Mouse (Mus musculus) lung, postnatal 36 days (tissue): ENCODE measurements around the gene Zfp872.
"Not testable (repeated sequence)": the region's sequence is repeated elsewhere in the genome, so short reads cannot be mapped to it uniquely, and the experiment has no call there.

Experiments used
- DNase-seq: peaks from one replicate; pipeline ENCODE4 v3.0.0; 2022; ENCODE audit warnings: mixed read lengths

Zfp872 gene

DNA sequence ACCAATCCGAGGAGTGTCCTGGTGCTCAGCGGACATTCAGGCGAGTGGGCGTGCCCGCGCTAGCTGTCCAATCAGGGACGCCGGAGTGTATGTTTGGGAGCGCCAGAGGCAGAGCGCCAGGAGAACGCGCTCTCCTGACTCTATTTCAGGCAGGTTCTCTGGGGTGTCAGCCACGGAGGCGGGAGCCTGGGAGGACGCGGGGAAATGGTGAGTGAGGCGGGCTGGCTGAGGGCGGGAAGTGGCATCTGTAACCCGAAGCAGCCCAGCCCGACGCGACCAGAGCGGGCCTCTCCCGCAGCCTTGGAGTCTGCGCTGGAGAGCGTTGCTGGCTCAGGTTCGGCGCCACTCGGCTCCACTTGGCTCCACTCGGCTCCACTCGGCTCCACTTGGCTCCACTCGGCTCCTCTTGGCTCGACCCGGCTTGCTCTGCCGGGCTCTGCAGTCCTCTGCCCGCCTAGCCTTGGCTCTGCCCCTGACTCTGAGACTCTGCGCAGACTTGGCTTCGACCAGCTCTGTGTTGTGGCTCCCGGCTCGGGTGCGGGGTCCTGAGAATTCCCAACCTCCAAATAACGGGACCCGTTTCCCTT is at the start of gene Zfp872:
TSS of gene Zfp872 (plus strand) at position 66 of the 587 bp plus-strand sequence.
- DNase-seq: peak; percentile 76

DNA sequence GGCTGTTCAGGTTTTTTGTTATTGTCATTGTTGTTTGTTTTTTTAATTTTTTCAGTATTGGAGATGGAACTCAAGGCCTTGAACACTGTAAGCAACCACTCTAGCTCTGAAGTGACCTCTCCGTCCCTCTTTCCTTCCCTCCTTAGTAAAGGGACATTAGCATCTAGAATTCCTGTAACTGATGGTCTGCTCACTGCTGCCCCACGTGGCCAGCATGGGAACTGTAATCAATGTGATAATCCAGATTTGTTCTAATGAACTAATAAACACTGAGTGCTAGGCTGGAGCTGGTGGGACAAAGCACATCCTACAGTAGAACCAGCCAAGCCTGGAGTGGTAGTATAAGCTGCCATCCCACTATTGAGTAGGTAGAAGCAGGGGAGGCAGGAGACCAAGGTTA is 49.4 kb upstream of the Zfp872 start:
- DNase-seq: peak; percentile 65

DNA sequence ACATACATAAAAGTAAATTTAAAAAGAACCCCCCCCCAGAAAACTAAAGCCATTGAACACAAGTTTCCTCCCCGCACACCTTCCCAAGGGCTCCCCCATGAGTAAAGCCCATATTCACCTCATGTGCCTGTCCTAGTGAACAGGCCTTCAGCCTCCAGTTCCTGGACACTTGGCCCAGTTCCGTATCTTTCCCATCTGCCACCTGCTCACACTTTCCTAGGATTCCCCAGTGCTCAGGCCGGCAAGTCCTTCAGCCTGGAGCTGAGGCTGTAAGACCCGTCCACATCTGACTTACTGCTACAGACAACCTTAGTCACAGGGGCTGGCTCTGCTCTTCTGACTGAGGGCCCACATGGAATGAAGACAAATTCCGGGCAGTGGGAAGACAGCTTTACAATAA is 48.1 kb upstream of the Zfp872 start:
- no peak for DNase-seq

DNA sequence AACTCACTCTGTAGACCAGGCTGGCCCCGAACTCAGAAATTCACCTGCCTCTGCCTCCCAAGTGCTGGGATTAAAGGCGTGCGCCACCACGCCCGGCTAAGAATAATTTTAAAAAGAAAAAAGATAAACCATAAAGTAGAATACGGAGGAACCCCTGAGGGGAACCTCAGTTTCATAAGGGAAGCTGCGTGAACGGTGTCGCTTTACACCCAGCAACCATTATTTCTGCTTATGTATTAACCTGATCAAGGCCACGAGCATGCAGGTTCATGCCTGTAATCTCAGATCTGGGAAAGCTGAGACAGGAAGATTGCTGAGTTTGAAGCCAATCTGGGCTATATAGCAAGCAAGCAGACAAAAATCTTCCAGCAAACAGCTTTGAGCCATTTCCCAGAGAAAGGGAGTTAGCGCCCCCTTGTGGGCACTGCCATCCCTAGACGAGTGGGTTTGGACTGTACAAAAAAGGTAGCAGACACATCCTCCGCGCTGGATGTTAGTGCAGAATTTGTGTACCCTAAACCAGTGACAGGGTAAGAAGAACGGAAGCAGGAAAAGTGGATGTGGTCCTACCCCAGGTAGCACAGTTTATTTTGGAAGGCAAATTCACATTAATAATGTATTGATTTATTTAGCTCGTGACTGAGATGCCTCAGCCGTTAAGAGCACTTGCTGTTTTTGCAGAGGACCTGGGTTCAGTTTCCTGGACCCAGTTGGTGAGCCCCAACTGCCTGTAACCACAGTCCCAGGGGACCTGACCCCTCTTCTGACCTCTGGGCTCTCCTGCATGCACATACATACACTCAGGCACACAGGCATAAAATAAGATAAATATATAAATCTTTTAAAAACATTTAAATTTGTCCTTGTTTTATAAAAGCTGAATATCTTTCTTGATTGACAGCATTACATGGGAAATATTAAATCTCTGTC is 44.5 kb upstream of the Zfp872 start:
- peak; percentile 92 for DNase-seq

DNA sequence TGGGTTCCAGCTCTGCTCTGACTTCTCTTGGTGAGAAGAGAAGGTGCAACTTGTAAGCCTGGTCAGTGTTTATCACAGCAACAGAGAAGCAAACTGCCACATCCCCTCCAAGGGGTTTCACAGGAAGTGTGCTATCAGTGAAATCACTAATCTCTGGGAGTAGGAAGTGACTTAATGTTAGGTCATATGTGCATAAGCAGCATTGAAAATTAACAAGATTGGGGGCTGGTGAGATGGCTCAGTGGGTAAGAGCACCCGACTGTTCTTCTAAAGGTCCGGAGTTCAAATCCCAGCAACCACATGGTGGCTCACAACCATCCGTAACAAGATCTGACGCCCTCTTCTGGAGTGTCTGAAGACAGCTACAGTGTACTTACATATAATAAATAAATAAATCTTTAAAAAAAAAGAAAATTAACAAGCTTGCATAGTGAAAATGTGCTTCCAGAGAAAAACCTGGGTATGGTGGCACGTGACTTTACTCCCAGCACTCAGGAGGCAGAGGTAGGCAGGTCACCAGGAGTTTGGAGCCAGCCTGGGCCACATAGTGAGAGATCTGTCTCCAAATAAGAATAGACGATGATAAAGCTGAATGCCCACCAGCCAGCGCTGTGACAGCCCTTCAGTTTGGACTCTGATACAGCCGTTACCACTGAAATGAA is 43.5 kb upstream of the Zfp872 start:
- no peak for DNase-seq

DNA sequence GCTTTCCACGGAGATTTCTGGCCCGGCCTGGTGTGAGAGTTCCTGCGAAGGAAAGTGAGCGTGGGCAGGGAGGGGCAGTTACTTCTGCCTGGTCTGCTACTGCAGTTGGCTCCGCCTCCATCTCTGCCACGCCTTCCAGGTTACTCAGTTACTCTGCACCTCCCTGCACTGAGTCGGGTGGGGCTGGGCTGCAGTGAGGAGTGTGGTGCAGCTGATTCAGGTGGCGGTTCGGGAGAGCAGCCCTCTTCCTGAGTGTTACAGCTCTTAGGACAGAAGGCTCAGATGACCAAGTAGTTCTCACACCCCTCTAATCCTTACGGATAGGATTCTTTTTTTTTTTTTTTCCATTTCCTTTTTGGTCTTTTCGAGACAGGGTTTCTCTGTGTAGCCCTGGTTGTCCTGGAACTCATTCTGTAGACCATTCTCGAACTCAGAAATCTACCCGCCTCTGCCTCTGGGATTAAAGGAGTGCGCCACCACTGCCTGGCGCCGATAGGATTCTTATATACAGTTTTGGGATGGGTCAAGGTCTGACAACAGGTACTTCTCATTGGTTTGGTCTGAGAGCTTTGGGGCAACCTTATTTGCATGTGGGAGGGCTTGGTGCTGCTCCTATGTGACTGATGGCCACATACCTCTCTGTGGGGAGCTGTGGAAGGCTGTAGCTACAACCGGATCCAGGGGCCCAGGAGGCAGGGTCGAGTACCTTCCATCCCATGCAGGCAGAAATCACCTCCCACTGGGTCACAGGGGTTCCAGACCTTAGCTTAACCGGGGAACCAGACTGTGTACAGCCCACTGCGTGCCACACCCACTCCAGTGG is 38.3 kb upstream of the Zfp872 start:
- peak; percentile 71 for DNase-seq

DNA sequence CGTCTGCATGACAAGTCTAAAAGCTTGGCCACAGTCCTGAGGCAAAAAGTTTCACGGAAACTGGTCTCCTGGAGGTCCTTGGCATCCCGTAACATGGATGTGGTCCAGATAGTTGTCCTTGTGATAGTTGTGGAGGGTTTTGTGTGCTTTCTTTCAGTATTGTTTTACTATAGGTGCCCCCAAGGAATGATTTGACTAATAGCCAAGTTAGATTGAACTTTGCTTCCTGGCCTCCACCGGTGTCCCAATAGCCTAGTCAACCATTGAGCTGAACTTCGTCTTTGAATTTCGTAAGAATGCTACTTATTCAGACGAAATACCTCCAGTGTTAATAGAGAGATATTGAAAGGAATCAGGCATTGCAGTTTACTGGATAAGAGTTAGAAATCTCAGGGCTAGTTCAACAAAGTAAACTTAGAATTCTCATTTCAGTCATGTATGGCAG is 37.6 kb upstream of the Zfp872 start:
- not testable (repeated sequence) for DNase-seq

DNA sequence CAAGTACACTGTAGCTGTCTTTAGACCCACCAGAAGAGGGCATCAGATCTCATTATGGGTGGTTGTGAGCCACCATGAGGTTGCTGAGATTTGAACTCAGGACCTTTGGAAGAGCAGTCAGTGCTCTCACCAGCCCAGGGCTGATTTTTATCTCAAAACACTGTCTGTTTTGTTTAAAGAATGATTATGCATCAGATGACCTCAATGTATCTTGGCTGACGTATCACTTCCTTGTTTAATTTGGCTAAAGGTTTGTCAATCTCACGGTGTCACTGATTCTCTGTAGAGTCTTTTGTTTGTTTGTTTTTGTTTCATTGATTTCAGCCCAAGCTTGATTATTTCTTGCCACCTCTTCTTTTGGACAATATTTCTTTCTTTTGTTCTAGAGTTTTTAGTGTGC is 36.9 kb upstream of the Zfp872 start:
- DNase-seq: no peak

DNA sequence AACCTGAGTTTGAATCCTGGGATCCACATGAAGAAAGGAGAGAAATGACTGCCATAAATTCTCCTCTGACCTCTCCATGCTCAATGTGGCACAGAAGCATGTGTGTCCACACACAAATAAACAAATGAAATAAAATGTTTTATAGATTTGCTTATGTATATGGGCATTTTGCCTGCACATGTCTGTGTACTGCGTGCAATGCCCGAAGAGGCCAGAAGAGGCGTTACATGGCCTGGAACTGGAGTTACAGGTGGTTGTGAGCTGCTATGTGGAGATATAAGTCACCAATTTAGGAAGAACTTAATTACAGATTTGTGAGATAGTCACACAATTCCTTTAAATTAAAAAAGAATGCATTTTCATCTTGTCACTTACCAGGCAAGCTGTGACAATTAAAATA is 34.1 kb upstream of the Zfp872 start:
- DNase-seq: no peak

DNA sequence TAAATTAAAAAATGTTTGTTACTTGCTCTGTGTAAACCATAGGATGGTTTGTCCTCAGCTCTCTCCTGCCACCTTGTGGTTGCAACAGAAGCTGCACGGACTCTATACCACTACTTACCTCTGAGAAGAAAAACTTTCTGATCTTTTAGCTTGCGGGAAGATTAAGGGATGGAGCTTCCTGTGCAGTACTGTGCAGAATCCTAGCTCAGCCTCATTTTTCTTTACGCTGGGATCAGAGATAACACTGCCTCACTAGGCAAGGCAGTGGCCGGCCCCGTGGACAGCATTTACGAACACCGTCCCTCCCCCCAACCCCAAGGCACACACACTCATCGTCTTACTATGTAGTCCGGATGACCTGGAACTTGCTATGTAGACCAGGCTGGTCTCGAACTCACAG is 32.3 kb upstream of the Zfp872 start:
- peak; percentile 80 for DNase-seq

DNA sequence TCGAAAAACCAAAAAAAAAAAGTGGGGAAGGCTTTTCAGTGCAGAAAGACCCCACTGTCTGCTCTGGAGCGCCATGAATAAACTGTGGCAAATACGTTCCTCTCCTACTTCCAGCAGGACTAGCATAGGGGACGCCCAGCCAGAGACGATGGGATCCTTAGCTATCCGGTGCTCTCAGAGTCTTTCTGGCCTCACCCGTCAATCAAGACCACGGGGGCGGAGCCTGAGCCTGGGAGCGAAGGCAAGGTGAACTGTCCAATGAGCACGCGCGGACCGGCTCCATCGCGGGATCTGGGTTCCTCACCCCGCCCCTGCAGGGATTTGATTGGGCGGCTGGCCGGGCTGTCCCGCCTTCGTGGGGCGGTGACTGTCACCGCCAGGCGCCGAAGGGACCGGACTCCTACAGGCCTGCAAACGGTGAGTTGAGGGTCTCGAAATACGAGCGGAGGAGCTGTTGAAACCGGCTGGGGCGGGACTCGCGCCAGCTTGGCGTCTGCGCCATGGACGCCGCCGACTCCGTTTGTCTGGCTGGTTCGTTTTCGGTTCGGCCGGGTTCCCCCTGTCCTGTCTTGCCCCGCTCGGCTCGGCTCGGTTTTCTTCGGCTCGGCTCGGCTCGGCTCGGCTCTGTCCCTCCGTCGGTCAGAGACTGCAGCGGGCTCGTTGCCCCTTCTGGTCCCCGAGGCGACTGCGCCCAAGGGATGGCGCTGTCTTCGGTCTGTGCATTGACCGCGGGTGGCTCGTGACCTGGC is 31.2 kb upstream of the Zfp872 start, which contains the start of gene Pigyl:
TSS of gene Pigyl (plus strand) at position 350 of the 749 bp plus-strand sequence.
- DNase-seq: peak; percentile 100

DNA sequence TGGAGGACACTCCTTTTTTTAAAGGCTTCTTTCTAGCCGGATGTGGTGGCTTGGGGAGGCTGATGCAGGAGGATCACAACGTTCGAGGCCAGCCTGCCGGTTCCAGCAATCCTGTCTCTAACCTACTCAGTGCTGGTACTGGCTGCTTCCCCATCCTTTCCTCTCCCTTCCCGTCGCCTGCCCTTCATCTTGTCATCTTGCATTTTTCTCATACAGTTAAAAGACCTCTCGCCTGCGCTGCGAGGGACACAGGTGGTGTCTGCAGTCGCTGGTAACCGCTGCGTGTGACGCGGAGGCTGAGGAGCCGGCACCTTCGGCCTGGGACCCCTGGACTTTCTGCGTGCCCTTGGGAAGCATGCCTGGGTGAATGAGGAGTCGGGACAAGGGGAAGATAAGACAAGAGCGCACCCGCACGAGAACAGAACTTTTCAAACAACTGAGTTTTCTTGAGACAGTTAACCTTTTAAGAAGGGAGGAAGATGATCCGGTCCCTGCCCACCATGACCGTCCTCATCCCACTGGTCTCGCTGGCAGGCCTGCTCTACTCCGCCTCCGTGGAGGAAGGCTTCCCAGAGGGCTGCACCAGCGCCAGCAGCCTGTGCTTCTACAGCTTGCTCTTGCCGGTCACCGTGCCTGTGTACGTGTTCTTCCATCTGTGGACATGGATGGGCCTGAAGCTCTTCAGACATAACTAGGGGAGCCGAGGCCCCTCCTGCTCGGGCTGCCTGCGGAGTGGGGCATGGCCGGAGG is 30.2 kb upstream of the Zfp872 start:
- DNase-seq: no peak

DNA sequence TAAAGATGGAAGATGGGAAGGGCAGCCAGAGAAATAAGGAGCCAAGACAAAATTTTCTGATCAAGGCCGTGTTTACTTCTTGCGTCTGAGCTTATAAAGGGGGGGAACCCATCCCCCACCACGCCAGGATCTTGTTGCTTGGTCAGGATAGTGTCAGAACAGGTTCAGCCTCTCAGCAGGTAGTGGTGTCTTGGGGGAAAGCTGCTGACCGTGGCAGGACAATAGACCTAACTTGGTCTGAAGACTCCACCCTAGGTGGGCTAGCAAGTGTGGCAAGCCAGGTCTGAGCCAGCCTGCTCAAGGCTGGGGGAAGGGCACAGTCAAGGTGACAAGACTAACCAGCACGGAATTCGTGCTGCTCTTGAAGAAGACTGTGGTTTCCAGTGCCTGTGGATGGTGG is 26.6 kb upstream of the Zfp872 start:
- no peak for DNase-seq

DNA sequence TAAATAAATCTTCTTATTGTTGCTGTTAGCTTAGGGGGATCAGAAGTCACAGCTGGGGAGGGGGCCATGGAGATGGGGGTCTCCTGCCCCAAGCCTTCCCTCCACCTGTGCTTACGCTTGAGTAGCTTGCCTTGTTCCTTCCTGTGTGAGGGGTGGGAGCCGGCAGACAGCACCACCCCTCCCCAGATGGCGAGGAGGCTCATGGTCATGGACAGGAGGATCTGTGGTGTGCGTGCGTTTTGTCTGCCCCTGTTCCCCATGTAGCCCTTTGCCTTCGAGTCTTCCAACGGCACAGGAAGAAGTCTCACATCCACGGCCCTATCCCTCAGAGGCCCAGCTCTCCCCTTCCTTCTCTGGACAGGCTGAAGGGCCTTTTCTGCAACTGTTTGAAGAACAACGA is 25.6 kb upstream of the Zfp872 start:
- no peak for DNase-seq

DNA sequence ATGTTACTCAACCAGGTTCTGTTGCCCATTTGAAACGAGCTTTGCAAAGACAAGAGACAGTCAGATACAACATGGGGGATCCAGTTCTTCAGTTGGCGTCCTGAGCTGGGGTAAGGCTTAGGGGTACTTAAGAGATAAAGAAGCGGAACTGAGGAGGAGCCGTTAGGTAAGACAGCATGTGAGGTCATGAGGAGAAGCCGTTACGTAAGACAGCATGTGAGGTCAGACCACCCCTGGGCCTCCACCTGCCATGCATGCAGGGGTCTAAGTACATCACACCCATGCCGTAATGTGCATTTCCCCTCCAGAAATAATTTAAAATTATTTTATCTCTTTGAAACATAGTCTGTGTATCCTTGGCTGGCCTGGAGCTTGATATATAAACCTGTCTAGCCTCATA is 25.0 kb upstream of the Zfp872 start:
- DNase-seq: no peak

DNA sequence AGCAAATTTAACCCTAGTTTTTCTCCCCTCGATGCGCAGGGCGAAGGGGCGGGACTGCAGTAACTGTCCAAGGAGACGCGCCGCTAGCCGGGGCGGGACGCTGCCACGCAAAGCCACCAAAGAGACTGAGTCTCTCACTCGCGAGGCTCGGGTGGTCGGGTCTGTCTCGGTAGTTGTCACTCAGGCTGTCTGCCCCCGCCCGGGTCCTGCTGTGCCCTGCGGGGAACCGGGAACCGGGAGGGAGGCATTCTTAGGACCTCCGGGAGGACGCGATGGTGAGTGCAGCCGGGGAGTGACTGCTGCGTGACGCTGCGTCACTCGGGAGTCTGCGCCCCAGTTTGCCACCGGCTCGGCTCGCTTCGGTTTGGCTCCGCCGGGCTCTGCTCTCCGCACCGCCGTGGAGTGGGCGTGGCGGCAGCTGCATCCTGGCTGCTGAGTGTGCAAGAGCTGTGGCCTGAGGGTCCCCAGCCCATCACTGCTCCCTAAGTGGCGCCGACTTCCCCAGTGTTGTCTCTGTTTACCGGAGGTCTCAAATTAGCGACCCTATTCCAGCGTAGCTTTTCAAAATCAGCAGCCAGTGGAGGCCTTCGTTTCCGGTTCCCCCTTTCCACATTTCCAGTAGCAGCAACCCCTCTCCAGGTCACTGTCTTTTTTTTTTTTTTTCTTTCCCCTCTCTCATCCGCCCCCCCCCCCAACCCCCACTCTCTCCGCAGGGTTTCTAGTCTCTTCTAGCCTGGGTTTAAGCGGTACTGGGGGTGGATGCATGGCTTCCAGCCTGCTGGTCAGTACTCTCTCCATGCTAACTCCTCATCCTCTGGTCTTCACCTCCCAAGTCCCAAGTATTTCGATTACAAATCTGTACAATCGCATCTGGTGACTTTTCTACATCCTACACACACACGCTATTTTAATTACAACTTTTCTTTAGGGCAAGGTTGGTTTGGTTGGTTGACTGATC is 22.9 kb upstream of the Zfp872 start:
- peak; percentile 30 for DNase-seq

DNA sequence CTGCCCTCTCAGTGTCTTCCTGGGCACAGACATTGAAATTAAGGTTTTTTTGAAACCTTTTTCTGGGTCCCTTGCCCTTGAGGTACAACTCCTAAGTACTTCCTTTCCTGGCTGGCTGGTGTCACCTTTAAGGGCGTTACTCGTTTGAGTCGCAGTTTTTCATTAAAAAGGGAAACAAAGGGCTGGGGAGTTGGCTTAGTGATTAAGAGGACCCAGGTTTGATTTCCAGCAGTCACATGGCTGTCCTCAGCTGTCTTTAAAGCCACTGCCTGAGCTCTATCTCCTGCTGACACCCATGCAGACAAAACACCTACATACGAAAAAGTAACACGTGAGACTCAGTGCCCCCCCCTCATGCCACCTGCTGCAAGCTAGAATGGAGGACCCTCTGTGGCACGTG is 21.9 kb upstream of the Zfp872 start:
- DNase-seq: no peak

DNA sequence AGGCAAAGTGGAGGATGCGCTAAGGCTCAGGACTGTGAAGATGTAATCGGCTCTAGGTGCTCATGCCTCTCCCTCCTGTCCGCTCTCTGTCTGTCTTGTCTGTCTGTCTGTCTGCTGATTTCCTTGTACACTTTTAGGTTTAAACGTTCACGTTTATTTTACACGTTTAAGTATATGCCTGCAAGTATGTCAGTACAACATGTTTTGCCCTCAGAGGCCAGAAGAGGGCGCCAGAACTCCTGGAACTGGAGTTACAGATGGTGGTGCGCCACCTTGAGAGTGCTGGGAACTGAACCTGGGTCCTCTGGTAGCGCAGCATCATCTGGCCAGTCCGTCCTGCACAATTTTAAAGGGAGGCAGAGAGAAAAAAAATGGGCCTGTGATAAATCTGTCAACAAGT is 21.2 kb upstream of the Zfp872 start:
- DNase-seq: peak; percentile 7

DNA sequence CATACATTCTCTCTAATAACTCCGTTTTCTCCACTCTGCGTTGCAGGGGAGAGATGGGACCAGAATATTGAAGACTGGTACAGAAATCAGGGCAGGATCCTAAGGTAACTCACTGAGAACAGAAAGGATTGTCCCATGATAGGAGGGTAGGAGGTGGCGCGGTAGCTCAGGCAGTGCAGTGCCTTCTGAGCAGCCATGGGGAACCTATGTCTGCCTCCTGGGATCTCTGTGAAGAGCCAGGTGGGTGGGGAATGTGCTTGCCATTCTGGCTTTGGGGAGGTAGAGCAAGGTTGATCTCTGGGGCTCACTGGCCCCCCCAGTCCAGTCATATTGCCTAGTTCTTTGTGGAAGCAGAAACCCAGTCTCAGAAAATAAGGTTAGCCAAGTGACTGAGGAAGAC is 20.1 kb upstream of the Zfp872 start:
- no peak for DNase-seq

DNA sequence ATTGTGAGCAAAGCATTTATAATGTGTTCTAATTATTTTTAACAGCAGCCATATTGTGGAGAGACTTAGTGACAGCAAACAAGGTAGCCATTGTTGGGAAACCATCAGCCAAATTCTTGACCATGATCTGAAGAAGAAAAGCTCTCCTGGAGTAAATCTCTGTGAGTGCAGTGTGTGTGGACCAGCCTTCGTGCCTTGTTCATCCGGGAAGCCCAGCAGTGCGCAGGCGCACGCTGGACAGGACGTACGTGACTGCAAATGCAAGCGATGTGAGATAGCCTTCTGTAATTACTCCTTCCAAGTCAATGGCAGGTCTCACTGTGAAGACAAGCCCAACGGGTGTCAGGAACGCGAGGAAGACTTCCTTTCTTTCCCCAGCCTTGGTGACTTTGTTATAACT is 18.6 kb upstream of the Zfp872 start:
- DNase-seq: no peak
